Mouse (Mus musculus): ENCODE measurements at regions not wholly inside any gene's neighbourhood (a gene's known extent, or its start where the extent isn't known, plus 50 kb on each side); places are given as distances from the start of the nearest gene placed in this dataset.

DNA sequence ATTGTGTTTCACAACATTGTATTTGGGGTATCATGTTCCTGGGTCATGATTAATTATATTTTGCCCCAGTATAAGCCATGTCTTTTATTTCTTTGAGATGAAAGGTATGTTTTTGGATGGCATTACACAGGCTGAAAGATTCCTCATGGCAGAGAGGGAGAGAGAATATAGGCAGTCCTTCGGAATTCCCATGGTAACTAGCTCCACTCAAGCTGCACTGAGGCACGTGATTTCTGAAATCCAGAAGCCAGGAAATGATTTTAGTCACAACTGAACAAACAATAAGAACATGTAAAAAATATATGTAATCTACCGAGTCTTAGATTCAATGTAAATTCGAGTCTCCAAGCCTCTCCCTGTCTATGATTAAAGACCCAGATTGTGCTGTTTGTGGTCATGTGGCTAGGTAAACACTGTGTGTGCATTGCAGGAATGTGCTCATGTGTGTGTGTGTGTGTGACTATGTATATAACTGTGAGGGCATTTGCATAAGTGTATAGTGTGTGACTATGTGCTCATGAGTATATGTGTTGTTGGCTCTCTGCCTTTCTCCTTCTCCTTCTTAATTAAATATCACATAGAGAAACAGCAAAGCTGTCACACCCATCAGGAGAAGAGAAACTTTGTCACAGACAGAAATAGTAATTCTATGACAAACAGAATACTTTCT, 169.8 kb downstream of the Diras2 start:
- 85% methylated on average over 4 of the region's 4 CpGs for WGBS
- TF ChIP-seq CTCF (IDR thresholded peaks at IDR 0.05; ENCODE audit: extremely low read depth, insufficient read depth, insufficient read length, insufficient replicate concordance) = no peak
- no peak for TF ChIP-seq POLR2A (IDR thresholded peaks at IDR 0.05; ENCODE audit: low read depth, low read length)
- H3K4me1 ChIP-seq (ENCODE audit: control insufficient read depth, insufficient read depth, insufficient read length) = no peaks in the 10 kb centered on the region

DNA sequence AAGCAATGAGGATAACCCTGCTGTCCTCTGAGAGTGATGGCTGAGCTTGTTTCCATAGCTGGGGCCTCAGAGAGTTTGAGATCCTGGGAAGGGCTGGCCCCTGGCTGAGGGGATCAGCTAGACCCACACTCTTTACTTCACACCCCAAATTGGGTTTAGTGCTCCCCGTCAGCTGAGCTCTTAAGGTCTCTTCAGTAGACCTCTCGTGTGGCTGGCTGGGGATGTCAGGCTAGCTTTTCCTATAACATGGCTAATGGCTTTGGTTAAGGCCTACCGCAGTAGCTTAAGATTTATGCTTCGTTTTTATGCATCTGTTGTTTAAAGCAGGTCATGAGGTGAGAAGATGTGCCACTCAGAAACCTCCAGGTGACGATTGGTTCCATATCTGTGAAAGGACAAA, 168.8 kb downstream of the Diras2 start:
- no peak overlapping the region for H3K4me3 ChIP-seq (ENCODE audit: extremely low read depth, insufficient read depth, insufficient read length)
- no peaks in the 10 kb centered on the region for H3K27me3 ChIP-seq (ENCODE audit: control insufficient read depth, insufficient read depth, low read length)
- DNase-seq (ENCODE audit: low read depth in 1 of 2, low spot score in 2 of 2) = no peak
- no peak overlapping the region for H3K27ac ChIP-seq (ENCODE audit: insufficient read depth, low read length)
- WGBS = 88% methylated on average over 5 of the region's 5 CpGs
- no peaks in the 10 kb centered on the region for H3K4me1 ChIP-seq (ENCODE audit: control insufficient read depth, insufficient read depth, insufficient read length)
- no peaks in the 10 kb centered on the region for H3K36me3 ChIP-seq (ENCODE audit: control insufficient read depth, insufficient read depth, low read length)
- TF ChIP-seq CTCF (IDR thresholded peaks at IDR 0.05; ENCODE audit: extremely low read depth, insufficient read depth, insufficient read length, insufficient replicate concordance) (no peak), POLR2A (IDR thresholded peaks at IDR 0.05; ENCODE audit: low read depth, low read length) (no peak)

More for the DNA sequence above, 169.8 kb downstream of the Diras2 start:
- DNase-seq (ENCODE audit: low read depth in 1 of 2, low spot score in 2 of 2) = no peak
- no peaks in the 10 kb centered on the region for H3K36me3 ChIP-seq (ENCODE audit: control insufficient read depth, insufficient read depth, low read length)
- H3K4me3 ChIP-seq (ENCODE audit: extremely low read depth, insufficient read depth, insufficient read length) = no peak overlapping the region
- H3K27ac ChIP-seq (ENCODE audit: insufficient read depth, low read length) = no peak overlapping the region
- no peaks in the 10 kb centered on the region for H3K27me3 ChIP-seq (ENCODE audit: control insufficient read depth, insufficient read depth, low read length)

DNA sequence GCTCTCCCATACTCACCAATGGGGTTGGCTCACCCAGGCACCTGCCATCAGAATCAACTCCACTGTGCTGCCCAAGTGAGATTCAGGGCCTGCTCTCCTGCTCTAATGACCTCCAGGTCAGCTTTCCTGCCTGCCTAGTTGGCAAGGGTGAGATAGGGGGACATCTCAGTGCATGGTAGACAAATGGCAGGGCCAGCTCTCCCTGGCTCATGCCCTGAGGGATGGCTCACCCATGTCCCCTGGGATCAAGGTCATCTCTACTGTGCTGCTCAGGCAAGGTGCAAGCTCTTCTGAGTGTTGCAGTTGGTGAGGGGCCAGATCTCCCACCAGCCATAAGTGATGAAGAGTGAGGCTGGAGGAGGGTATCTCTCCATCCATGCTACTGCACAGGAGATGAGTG, 161.2 kb downstream of the Diras2 start:
- H3K27ac ChIP-seq (ENCODE audit: insufficient read depth, low read length) = no peak overlapping the region
- no peak for DNase-seq (ENCODE audit: low read depth in 1 of 2, low spot score in 2 of 2)
- H3K4me1 ChIP-seq (ENCODE audit: control insufficient read depth, insufficient read depth, insufficient read length) = no peaks in the 10 kb centered on the region
- H3K4me3 ChIP-seq (ENCODE audit: extremely low read depth, insufficient read depth, insufficient read length) = no peak overlapping the region
- no peaks in the 10 kb centered on the region for H3K27me3 ChIP-seq (ENCODE audit: control insufficient read depth, insufficient read depth, low read length)
- no peaks in the 10 kb centered on the region for H3K36me3 ChIP-seq (ENCODE audit: control insufficient read depth, insufficient read depth, low read length)
- TF ChIP-seq POLR2A (IDR thresholded peaks at IDR 0.05; ENCODE audit: low read depth, low read length) (no peak), CTCF (IDR thresholded peaks at IDR 0.05; ENCODE audit: extremely low read depth, insufficient read depth, insufficient read length, insufficient replicate concordance) (no peak)

DNA sequence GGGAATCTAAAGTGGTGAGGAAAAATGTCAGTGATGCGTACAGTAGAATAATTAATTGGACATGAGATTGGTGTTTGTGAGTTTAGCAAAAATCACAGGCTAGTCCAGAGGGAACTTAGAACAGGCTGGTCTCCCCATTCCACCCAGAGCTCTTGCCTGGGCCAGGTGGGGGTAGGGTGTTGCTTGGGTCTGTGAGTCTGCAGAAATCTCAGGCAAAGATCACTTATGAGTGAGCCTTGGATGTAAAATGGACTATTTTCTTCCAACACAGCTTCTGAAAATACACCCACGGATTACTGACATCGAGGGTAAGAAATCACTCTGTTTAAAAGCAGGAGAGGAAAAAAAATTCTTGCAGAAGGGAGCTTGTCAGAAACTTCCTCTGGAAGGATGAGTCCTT, 159.1 kb downstream of the Diras2 start:
- H3K36me3 ChIP-seq (ENCODE audit: control insufficient read depth, insufficient read depth, low read length) = no peaks in the 10 kb centered on the region
- no peaks in the 10 kb centered on the region for H3K27me3 ChIP-seq (ENCODE audit: control insufficient read depth, insufficient read depth, low read length)
- H3K4me1 ChIP-seq (ENCODE audit: control insufficient read depth, insufficient read depth, insufficient read length) = no peaks in the 10 kb centered on the region
- H3K27ac ChIP-seq (ENCODE audit: insufficient read depth, low read length) = no peak overlapping the region
- TF ChIP-seq POLR2A (IDR thresholded peaks at IDR 0.05; ENCODE audit: low read depth, low read length) = no peak
- TF ChIP-seq CTCF (IDR thresholded peaks at IDR 0.05; ENCODE audit: extremely low read depth, insufficient read depth, insufficient read length, insufficient replicate concordance) = no peak
- DNase-seq (ENCODE audit: low read depth in 1 of 2, low spot score in 2 of 2) = no peak
- WGBS = 78% methylated on average over 3 of the region's 3 CpGs
- no peak overlapping the region for H3K4me3 ChIP-seq (ENCODE audit: extremely low read depth, insufficient read depth, insufficient read length)

DNA sequence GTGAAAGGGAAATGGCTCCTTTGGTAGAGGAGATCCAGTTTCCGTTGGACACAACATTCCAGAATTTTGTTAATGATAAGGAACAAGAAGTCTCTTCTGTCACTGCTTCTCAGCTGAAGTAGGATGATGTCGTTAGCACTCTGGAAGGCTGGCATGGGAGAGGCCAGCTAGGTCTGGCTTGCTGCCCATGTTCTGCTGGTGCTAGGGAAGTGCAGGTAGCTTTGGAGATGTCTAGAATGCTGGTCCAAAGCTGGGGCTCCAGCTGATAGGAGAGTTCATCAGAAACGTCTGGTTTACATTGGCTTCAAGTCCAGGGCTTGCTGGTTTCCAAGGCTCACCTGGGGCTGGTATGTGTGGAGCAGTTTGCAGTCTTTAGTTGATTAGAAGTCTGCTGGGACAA, 156.3 kb downstream of the Diras2 start:
- WGBS = 75% methylated on average over 3 of the region's 3 CpGs
- H3K27me3 ChIP-seq (ENCODE audit: control insufficient read depth, insufficient read depth, low read length) = no peaks in the 10 kb centered on the region
- no peak for DNase-seq (ENCODE audit: low read depth in 1 of 2, low spot score in 2 of 2)
- no peak overlapping the region for H3K27ac ChIP-seq (ENCODE audit: insufficient read depth, low read length)
- no peaks in the 10 kb centered on the region for H3K36me3 ChIP-seq (ENCODE audit: control insufficient read depth, insufficient read depth, low read length)
- H3K4me3 ChIP-seq (ENCODE audit: extremely low read depth, insufficient read depth, insufficient read length) = no peak overlapping the region
- TF ChIP-seq POLR2A (IDR thresholded peaks at IDR 0.05; ENCODE audit: low read depth, low read length) (no peak), CTCF (IDR thresholded peaks at IDR 0.05; ENCODE audit: extremely low read depth, insufficient read depth, insufficient read length, insufficient replicate concordance) (no peak)
- H3K4me1 ChIP-seq (ENCODE audit: control insufficient read depth, insufficient read depth, insufficient read length) = no peaks in the 10 kb centered on the region

DNA sequence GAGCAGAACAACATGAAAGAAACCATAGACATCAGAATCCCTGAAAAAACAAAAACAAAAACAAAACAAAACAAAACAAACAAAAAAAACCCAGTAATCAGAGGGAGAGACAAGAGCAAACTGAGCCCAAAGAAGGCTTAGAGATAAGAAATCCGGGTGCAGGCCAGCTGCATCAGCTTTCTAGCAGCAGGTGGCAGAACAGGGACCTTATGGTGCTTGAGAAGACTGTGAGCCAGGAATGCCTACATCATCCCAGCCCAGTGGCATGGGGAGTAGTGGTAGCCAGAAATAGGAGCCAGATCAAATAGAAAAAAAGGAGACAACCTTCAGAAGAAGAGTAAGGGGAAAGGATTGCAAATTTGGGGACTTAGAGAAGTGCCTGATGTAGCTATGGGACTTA, 152.8 kb downstream of the Diras2 start:
- H3K27ac ChIP-seq (ENCODE audit: insufficient read depth, low read length) = no peak overlapping the region
- no peaks in the 10 kb centered on the region for H3K4me1 ChIP-seq (ENCODE audit: control insufficient read depth, insufficient read depth, insufficient read length)
- H3K4me3 ChIP-seq (ENCODE audit: extremely low read depth, insufficient read depth, insufficient read length) = no peak overlapping the region
- H3K27me3 ChIP-seq (ENCODE audit: control insufficient read depth, insufficient read depth, low read length) = no peaks in the 10 kb centered on the region
- no peak for DNase-seq (ENCODE audit: low read depth in 1 of 2, low spot score in 2 of 2)
- WGBS = 73% methylated on average over 1 of the region's 1 CpGs
- H3K36me3 ChIP-seq (ENCODE audit: control insufficient read depth, insufficient read depth, low read length) = no peaks in the 10 kb centered on the region
- no peak for TF ChIP-seq POLR2A (IDR thresholded peaks at IDR 0.05; ENCODE audit: low read depth, low read length)
- no peak for TF ChIP-seq CTCF (IDR thresholded peaks at IDR 0.05; ENCODE audit: extremely low read depth, insufficient read depth, insufficient read length, insufficient replicate concordance)

DNA sequence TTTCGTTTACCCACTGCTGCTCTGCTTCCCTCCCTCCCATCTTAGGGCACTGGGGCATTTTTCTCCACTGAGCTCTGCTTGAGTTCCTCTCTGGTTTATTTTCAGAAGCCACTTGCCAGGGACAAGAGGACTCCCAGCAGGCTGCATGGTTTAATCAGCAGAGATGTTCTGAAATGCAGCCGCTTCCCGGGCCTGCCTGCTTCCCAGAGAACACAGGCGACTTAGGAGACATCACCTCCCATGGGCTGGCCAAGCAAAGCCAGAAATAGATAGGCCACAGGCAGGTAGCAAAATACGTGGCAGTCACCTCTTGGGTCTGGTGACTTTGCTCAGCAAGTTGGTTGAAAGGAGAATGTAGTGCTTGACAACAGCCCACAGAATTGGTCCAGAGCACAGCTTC, 141.8 kb downstream of the Diras2 start:
- Histone ChIP-seq H3K4me3 (ENCODE audit: extremely low read depth, insufficient read depth, insufficient read length) (no peak overlapping the region), H3K27ac (ENCODE audit: insufficient read depth, low read length) (no peak overlapping the region), H3K36me3 (ENCODE audit: control insufficient read depth, insufficient read depth, low read length) (no peaks in the 10 kb centered on the region), H3K27me3 (ENCODE audit: control insufficient read depth, insufficient read depth, low read length) (no peaks in the 10 kb centered on the region), H3K4me1 (ENCODE audit: control insufficient read depth, insufficient read depth, insufficient read length) (no peaks in the 10 kb centered on the region)
- no peak for DNase-seq (ENCODE audit: low read depth in 1 of 2, low spot score in 2 of 2)
- no peak for TF ChIP-seq POLR2A (IDR thresholded peaks at IDR 0.05; ENCODE audit: low read depth, low read length)
- TF ChIP-seq CTCF (IDR thresholded peaks at IDR 0.05; ENCODE audit: extremely low read depth, insufficient read depth, insufficient read length, insufficient replicate concordance) = no peak
- WGBS = 93% methylated on average over 5 of the region's 5 CpGs

Measured in spleen, adult 2 months (tissue).